Mouse (Mus musculus) layer of hippocampus, postnatal 36 days (tissue): ENCODE data around the gene Map1b. TPM values are rescaled to one million over a fixed set of nuclear protein-coding genes. Genes with fewer than 3 reads are reported as not detected.

Source experiments
- DNase-seq, 2 experiments: peaks; one replicate each; pipeline ENCODE4 v3.0.0; 2022
- total RNA-seq, 2 experiments: library from RNA; stranded (reverse); gene quantifications; 2 replicates each; pipeline ENCODE4 v1.2.3; 2021

Gene Map1b
- total RNA-seq, 2 experiments from 2014 or later = 679 to 727 TPM

- no peak for DNase-seq
Observed at GRCm38 (mm10) chr13:99485861-99486260, 30.5 kb downstream of the Map1b start.

DNA sequence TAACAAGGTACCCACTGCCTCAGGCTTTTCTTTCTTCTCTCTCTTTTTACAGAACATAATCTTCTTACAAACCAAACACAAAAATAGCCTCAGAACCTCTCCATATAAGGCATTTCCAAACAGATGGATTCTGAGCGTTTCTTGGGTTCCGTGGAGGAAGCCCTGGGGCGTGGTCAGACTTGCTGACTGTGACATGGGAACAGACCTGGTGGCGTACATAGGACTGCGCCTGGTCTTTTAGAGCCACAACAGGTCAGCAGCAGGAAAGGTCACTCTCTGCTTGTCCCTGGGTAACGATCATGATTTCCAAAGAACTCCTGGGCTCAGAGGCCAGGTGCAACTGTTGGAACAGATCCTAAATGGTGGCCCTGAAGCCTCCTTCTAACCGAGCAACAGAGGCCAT lies 31.0 kb downstream of the Map1b start:
- DNase-seq = no peak

GRCm38 (mm10) chr13:99484905-99485304 lies 31.4 kb downstream of the Map1b start:
- no peak for DNase-seq

GRCm38 (mm10) chr13:99483433-99483832 lies 32.9 kb downstream of the Map1b start:
- DNase-seq = no peak

DNA sequence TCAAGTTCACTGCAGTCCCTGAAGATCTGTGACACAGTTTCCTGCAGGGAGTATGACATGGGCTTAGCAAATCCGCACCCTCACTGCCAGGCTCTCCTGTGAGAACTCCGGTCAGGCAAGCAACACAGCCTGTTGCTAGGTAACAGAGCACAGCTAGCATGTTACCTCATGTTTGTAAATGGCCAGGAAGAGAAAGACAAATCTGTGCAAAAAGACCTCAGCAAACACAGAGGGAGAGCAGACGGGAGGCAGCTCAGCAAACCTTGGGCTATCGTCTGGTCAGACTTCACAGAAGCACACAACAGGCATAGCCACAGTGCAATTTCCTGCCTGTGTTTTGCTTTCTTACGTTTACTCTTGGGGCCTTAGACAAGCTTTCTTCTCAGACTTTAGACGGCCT lies 40.9 kb downstream of the Map1b start:
- no peak for DNase-seq

DNA sequence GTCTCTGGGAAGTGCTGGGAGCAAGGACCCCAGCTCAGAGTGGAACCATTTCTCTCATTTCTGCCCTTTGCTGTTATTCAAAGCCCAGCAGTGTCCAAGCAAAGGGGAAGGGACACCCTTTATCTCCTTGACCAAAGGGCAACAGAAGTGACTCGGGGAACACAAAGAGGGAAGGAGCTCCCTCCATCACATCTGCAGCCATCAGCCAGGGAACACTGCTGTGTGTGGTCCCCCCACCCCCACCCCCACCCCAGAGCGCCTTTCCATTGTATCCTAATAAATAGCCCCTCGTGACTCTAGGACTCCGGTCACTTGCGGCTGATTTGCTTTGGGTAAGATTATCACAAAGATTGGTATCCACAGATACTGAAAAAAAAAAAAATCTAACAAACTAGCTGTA lies 41.3 kb downstream of the Map1b start:
- DNase-seq = no peak

- DNase-seq = no peak
Observed at GRCm38 (mm10) chr13:99474108-99474507, 42.2 kb downstream of the Map1b start.

DNA sequence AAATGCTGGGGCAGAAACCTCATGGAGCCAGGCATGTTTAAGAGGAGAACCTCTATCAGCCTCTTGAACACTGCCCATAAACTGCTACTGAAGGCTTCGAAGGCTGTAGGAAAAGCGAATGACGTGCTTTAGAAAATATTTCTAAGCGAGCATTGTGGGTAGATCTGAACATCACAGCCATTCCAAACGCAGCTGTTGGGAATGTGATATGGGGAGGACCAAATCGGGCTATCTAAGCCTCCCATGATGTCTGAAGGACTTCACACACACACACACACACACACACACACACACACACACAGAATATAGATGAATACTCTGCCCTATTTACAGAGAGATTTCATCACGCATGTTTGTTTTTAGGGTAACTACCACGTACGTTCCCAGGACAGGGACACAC lies 44.3 kb downstream of the Map1b start:
- DNase-seq = no peak

DNA sequence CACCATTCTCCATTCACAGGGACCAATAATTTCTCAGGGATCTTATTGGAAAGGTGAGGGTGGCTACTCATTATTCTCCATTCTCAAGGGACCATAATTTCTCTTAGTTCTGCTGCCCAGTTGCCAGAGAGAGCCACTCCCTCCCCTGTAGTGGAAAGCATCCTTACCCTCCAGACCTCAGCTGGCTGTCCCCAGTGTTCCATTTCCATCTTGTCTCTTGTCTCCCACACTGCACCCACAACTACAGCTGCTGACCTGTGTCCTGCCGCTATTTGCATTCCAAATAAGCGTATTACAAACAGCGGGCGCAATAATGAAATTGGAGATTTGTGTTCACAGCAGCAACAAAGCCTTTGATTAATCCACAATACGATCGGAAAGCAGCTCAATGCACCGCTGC lies 46.3 kb downstream of the Map1b start:
- DNase-seq = no peak

DNA sequence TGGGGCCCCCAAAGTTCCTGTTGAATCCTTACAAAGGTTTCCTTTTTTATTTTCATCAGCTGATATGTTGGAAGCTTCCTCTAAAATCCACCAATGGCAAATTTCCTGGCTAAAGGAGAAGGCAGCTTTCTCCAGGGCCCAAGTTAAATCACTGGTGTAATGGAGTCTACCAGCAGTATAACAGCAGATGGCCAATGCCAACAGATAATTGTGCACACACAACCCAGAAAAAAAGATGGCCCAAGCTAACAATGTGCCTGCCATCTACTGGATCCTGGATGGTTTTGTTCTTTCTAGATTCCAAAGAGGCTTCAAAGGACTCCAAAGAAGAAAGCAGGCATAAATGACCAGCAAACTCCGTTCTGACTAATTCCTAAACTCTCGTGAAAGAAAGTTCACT lies 48.1 kb downstream of the Map1b start:
- DNase-seq = no peak

DNA sequence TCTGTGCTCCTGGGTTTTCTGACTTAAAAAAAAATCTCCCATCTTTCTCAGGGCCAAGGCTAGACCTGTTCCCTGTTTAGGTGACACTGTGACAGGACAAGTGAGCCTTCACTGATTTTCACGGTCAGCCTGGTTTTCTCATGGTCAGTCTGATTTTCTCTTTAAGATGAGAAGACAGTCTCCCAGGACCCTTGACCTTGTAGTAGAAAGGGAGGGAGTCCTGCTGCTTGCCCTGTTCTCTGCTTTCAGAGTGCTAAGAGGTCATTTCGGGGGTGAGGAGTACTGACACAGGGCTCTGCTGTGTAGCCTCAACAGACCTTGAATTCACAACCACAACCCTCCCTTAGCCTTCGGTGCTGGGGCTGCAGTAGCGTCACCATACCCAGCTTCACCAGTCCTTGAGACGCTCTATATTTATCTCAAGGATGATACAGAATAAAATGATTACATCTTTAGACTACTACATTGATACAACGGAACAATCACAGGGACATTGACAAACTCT lies 49.5 kb downstream of the Map1b start:
- no peak for DNase-seq

DNA sequence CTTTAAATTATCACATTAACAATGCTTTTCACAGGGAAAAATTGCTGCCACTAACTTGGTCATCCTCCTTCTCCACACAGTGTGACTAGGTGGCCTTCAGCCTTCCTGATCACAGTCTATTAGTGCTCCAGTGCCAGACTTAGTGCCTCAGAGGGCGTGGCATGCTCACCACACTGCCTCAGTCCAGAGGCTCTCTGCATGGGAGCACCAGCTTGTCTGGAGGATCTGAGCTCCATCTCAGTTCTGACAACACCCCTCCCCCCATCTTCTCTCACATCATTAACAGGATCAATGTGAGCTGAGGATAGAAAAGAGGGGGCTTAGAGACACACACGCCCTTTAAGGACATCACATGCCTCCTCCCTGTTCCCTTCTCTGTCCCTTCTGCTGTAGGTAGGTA lies 50.3 kb downstream of the Map1b start:
- DNase-seq = no peak

DNA sequence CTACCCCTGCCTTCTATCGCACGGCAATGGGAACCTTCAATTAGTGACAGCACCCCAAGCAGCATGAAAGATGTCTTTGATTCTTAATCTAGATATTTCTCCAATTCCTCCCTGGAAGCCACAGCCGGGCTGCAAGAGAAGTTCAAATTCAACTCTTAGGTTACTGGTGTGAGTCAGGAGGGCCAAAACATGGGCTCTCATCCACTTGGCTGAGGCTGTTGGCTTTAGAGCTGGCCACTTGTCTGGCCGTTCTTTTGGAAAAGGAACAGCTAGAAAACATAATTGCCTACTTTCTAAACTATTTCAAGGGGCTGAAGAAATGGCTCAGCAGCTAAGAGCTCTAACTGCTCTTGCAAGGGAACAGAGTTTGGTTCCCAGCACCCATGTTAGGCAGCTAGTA lies 51.8 kb downstream of the Map1b start:
- no peak for DNase-seq

DNA sequence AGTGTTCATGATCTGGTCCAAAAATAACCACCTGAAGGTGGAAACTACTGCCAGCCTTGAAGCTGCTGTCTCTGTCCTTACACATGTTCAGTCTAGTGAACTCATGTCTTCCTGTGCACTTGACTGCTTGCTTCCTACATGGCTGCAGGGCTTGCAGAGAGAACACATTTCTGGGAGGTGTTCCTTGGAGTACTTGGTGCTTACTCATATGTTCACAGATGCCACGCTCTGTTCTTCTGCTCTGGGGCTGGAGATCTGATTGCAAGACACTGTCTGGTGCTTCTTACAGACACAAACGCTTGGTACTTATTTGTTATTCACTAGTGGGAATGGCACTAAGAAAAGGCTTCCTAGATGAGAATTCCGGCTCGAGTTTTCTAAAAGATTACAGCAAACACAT lies 54.5 kb downstream of the Map1b start:
- DNase-seq = no peak

- no peak for DNase-seq
Observed at GRCm38 (mm10) chr13:99459612-99460011, 56.7 kb downstream of the Map1b start.

- peak; percentile 55 to 56 for DNase-seq
Observed at GRCm38 (mm10) chr13:99458658-99459386, 57.5 kb downstream of the Map1b start.

- DNase-seq = no peak
Observed at GRCm38 (mm10) chr13:99454977-99455376, 61.4 kb downstream of the Map1b start.

GRCm38 (mm10) chr13:99452444-99452843 lies 63.9 kb downstream of the Map1b start:
- no peak for DNase-seq

GRCm38 (mm10) chr13:99451276-99451675 lies 65.1 kb downstream of the Map1b start:
- no peak for DNase-seq

- DNase-seq = no peak
Observed at GRCm38 (mm10) chr13:99450766-99451165, 65.6 kb downstream of the Map1b start.

DNA sequence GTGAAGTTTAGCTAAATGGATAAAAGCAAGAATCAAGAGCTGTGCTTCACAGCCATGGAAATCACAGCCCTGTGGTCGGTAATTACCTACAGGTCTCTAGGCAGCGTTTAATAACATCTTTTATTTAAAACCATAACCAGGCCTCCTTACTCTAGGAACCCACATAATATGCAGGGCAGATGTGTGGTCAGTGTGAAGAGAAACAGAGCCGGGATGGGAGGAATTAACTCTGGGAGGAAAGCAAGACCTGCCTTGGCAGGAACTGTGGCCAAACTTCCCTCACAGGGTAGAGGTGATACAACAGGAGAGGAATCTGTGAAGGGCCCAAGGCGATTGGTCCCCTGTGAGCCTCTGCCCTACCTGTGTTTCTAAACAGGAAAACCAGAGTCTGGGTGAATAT lies 66.8 kb downstream of the Map1b start:
- no peak for DNase-seq

DNA sequence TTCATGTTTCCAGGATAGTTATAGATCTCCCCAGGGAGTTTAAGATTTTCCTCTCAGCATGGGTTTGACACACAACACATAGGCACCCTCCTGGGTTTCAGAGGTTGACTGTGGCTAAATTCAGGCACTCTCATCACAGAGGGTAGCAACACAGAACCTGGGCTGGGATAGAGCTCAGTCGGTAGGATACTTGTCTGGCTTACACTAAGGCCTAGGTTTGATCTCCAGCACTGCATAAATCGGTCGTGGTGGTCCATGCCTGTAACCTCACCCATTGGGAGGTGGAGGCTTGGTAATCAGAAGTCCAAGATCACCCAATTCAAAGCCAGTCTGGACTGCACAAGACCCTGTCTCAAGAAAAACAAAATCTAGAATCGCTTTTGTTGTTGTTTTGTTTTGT lies 68.1 kb downstream of the Map1b start:
- no peak for DNase-seq

GRCm38 (mm10) chr13:99447403-99448199 lies 68.7 kb downstream of the Map1b start:
- DNase-seq = peak; percentile 58 to 69

- DNase-seq = no peak
Observed at GRCm38 (mm10) chr13:99447002-99447401, 69.3 kb downstream of the Map1b start.
